Mouse (Mus musculus): ENCODE measurements at regions not wholly inside any gene's neighbourhood (a gene's known extent, or its start where the extent isn't known, plus 50 kb on each side); places are given as distances from the start of the nearest gene placed in this dataset.
A peak's percentile ranks its signal among the peaks of the same experiment; 100 is the strongest.

DNA sequence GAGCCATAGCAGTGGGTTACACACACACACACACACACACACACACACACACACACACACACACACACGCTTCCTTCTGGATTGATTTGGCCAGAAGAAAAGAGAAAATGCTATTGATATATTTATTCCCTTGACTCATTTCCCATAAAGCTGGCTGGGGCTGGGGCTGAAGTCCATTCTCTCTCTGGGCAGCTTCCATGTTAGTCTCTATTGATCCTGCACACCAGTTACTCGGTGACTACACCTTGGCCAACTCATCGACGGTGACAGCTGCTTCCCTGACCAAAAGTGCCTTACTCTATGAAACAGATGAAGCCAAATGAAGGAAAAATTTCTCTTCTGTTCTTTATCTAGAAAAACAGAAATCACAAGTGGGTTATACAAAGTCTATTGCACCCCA, 82.1 kb downstream of the Snx18 start:
- DNase-seq (ENCODE audit: low spot score), result no peak

- DNase-seq (ENCODE audit: low spot score), result no peak
Measured at GRCm38 (mm10) chr13:113534664-113535455, 83.5 kb downstream of the Snx18 start.

DNA sequence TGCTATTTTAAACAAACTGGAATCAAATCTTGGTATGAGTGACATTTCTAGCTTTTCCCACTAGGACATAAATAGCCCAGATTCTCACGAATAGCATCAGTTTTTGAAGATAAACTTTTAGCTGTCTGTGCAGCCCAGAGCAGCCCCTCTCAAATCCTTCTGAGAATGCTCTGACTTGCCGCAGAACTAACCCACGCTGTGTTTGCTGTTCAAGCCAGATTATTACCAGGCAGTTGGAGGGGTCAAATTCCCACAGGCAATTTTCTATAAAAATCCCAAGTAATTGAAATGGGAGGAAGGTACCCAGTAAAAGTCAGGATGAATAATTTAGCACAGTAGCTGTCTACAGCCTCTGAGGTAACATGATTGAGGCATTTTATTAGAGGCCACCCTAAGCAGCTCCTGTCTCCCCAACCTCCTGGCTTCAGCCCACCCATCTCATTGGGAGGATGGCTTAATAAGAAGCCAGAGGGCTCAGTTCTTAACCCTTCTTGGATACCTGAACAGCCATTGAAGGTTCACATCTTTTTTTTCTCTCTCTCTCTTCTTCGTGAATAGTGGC, 84.4 kb downstream of the Snx18 start:
- no peak for DNase-seq (ENCODE audit: low spot score)

GRCm38 (mm10) chr13:113526997-113527396, 91.4 kb downstream of the Snx18 start:
- DNase-seq (ENCODE audit: low spot score), result no peak

DNA sequence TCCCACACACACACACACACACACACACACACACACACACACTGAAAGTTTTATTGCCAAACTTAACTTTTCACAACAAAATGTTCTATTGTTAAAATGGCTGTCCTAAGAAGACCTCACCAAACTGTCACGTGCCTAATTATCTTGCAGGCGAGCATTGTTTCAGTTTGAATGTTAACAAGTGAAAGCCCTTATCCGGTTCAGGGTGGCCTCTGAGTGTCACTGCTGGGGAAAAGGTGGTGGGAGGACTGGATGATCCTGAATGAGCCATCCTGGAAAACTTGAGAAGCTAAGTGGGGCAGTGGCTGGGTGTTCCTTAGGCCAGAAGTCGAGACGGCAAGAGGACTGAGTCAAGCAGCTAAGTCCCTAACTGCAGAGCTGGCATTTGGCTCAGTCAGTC, 94.9 kb downstream of the Snx18 start:
- no peak for DNase-seq (ENCODE audit: low spot score)

DNA sequence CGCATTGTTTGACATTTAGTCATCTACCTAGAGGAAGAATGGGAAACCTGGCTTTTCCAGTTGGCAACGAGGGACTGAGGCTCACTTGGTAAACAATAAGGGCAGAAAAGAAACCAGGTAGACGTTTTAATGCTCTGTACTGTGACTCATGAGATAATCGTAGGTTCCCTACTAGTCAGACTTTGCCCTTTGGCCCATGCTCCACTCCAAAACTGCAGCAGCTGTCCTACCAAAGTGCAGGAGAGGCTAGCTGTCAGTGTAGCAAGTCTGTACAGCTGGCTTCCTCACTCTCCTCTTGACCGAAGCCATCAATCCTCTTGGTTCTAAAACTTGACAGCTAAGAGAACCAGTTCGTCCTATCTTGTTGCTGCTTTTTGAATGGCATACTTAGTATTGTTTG, 100.2 kb downstream of the Snx18 start:
- DNase-seq (ENCODE audit: low spot score), result no peak

GRCm38 (mm10) chr13:113516102-113516501, 102.3 kb downstream of the Snx18 start:
- DNase-seq (ENCODE audit: low spot score), result no peak

DNA sequence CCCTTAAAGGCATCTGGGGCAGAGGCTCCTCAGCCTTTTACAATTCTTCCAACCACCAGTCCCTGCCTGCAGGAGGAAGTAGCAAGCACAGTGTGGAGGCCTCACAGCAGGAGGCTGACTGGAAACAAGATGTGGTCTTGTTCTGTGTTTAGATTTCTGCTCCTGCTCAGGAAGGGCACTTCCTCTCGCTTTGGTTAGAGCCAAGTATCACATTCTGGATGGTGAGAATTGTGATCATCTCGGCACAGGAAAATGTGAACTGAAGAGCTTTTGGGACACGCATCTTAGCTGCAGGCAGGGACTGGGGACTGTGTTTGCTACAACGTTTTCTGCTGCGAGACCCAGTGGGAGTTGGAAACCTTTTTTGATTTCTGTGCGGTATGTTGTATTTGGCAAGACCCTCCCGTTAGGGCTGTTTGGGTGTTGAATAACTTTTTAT, 103.2 kb downstream of the Snx18 start:
- peak; percentile 9 for DNase-seq (ENCODE audit: low spot score)

DNA sequence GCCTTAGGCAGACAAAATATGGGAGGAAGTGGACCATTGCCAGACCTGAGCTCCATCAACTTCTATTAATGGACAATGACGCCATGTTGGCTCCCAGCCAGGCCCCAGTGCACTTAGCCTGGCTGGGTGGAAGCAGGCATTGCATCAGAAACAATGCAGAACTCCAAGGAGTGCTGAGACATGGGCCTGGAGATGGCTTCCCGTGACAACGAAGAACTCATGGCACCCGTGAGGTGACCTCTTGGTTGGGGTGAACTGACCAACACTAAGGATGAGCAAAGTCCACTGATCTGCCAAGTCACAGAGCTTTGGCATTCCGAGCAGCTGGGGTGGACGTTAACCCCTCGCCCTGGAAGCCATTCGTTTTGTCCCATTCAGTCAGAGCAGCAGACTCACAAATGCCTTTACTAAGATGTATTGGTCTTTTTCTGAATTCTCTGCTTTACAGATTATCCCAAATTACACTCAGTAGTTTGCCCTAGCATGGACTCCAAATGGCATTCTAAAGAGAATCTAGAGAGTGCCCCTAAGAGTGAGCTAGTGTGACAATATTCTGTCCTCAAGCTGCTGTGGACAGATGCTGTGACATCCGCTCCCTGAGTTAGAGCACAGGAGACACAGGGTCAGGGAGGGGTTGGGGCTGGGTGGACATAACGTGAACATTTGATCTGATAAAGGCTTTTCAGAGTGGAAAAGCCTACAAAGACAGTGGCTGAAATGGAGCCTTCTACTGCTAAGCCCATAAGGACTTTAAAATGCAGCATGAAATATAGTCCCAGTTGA, 108.8 kb downstream of the Snx18 start:
- DNase-seq (ENCODE audit: low spot score), result no peak

DNA sequence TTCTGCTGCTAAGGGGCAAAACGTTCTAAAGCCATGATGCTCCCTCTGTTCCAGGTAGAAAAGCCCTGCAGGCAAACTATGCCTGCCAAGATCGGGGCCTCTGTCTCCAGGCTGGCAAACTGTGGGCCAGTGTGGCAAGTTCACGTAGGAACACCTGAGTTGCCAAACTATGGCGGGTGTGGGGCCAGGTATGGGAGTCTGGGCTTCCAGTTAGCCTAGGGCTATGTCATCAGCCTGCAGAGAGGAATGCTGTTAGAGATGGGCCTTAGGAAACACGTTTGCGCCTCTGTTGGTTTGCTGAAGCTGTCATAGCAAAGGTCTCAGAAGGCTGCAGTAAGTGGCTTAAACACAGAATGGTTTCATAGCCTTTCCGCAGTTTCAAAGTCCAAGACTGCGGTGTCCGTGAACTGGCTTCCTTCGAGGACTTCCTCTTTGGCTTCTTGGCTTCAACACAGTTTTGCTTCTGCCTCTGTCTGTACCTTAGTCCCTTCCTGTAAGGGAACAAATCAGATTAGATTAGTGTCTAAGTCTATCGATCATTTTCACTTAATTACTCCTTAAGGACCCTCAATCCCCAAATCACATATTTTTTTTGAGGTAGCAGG, 110.1 kb downstream of the Snx18 start:
- no peak for DNase-seq (ENCODE audit: low spot score)

DNA sequence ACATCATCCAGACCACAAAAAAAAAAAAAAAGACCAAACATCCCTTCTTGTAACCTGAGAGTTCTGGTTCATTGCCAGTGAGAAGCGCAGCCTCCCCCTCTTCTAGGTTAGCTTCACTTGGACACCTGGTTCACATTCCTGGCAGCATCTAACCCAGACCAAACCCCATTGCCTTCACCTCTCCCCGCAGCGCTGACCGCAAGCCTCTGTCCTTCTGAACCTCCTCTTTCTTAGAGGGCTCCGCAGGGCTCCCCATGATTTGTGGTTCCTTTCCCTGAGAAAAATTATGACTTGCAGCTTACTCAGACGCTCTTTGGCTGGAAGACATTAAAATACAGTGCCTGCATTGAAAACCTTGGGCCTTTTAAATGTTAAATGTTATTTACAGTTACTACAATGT, 115.8 kb downstream of the Snx18 start:
- DNase-seq (ENCODE audit: low spot score), result no peak

GRCm38 (mm10) chr13:113502059-113502458, 116.3 kb downstream of the Snx18 start:
- DNase-seq (ENCODE audit: low spot score), result no peak

GRCm38 (mm10) chr13:113500373-113500990, 117.9 kb downstream of the Snx18 start:
- no peak for DNase-seq (ENCODE audit: low spot score)

DNA sequence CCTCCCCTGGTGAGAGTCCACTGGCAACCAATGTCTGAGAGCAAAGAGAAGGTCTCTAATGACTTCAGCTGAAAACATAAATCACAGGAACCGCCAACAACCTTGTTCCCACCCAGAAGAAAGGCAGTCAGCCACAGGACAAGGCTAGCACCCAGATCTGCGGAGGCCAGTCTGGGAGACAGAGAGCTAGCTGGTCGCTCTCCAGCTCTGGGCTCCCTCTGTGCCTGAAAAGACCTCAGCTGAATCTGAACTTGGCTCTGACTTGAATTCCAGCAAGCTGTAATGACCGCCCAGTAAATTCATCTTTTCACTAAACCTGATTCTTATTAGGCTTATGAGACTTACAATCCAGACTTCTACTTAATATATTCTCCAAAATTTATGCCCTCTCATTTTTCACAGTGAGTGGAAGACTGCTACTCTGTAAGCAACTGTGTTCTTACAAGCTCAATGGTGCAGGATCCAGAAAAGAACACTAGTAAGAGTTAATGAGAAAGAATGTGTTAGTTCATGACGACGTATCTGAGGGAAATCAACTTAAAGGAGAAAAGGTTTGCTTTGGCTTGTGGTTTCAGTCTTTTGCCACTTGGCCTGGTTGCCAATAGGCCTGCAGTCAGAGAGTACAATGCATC, 119.2 kb downstream of the Snx18 start:
- DNase-seq (ENCODE audit: low spot score), result no peak

DNA sequence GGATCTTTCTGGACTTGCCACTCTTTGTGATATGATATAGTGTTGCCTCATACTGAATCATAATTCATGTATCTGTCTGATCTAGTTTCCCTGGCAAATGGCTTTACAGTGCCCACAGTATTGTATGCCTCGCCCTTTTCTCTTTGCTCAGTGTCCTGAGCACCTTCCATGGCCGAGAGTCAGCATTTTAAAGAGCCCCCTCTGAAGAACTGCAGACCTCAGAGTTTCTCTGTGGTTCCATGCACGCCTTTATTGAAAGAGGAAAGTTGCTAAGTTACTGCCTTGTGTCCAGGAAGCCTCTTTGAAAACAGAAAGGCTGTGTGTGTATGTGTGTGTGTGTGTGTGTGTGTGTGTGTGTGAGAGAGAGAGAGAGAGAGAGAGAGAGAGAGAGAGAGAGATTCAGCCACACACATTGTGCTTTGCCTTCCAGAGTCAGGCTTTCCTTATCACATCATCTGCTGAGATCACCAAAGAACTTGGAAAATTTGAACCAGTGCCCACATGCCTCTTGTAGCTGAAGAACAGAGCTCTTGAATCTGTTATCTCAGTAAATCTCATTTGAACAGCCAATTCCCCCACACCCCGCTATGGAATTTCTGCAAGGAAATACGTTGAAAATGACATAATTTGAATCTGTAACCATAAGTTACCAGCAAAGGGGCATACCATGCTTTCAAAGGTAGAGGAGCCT, 122.6 kb downstream of the Snx18 start:
- no peak for DNase-seq (ENCODE audit: low spot score)

- DNase-seq (ENCODE audit: low spot score), result no peak
Measured at GRCm38 (mm10) chr13:113495136-113495535, 123.2 kb downstream of the Snx18 start.

DNA sequence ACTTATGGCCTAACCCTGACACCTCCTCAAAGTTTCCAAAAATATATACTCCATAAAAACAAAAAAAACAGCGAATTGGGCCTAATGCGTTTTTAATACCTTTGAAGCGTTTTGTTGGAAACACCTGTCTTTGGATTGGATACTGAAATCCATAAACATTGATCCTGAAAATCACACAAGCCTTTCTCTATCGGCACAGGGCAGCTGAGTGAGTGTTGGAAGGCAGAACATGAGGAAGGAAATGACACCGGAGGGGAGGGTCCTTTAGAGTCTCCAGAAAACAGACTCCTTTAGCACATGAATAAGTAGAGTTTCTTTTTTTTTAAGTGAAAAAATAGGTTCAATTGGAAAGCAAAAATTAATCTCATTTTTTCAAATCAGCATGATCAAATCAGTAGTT, 123.7 kb downstream of the Snx18 start:
- DNase-seq (ENCODE audit: low spot score), result no peak

GRCm38 (mm10) chr13:113489951-113490822, 128.2 kb downstream of the Snx18 start:
- no peak for DNase-seq (ENCODE audit: low spot score)

DNA sequence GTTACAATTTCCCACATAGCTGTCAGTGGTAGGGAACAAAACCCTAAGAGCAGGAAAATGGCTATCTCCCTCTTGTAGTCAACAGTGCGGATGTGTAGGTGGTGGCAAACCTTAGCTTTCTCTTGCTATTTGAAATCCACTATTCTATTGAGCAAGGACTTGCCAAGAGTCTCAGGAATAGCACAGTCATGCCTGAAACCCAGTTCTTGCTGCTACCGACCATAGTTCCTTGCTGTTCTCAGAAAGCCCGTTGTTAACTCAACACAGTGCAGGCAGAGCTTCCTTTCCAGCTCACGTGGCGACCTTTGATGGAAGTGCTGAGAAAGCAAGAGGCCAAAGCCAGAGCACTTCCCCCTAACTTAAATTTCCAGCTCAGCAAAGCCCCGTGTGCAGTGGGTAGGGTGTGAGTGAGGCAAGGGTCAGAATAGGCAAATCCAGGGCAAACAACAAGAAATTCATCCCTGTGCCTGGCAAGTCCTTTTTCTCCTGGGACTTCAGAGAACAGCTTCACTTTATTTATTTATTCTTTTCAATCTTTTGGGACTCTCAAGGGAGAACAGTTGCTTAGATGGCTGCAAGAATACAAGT, 131.9 kb downstream of the Snx18 start:
- DNase-seq (ENCODE audit: low spot score), result no peak
